Mouse (Mus musculus) thymus, adult 18-20 months (tissue): ENCODE results near the gene Mcrip1.
A peak's percentile ranks its signal among the peaks of the same experiment; 100 is the strongest.
"Not testable (repeated sequence)": the region's sequence is repeated elsewhere in the genome, so short reads cannot be mapped to it uniquely, and the experiment has no call there.

Experiments used
- DNase-seq, 2 experiments: peaks; one replicate each; pipeline ENCODE4 v3.0.0; 2022; ENCODE audit warnings: mixed read lengths in 2 of 2

Mcrip1 gene

DNA sequence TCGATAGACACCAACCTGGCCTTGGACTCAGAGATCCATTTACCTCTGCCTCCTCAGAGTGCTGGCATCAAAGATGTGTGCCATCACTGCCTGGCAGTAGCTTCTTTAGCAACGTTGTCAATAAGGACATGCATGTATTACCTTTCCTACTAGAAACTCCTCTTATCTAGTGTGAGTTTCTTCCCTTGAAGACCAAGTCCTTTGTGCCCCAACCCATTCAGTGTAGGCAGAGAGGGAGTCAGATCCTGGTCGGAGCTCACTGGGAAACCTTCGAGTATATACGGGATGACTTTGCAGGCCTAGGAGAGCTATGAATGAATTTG is 24.7 kb upstream of the Mcrip1 start:
- no peak for DNase-seq

DNA sequence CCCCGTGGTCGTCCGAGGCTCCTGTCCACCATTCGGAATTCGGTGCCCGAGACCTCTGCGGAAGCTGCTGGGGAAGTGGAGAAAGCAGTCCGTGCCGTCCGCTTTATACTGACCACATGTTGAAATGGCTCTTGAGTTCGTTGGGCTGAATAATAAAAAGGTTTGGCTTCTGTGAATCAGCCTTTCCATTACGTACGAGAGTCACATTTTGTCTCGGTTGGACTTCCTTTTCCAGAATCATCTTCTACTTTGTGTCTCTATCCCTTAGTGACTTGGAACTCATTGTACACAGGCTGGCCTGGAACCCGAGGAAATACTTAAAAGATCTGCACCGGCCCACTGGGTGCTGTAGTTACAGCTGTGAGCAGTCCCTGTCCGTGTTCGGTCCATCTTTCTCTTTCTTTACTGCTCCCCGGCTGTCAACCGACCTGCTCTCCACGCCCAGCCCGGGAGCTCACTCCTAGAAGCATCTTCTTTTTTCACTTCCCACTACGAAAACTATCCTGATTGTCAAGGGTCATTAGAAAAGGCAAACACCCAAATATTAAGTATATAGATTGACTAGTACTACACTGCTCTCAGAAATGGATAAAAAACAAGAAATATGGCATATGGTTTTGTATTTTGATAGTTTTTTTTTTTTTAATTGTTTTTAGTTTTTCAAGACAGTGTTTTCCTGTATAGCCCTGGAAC is 24.2 kb upstream of the Mcrip1 start:
- no peak for DNase-seq

DNA sequence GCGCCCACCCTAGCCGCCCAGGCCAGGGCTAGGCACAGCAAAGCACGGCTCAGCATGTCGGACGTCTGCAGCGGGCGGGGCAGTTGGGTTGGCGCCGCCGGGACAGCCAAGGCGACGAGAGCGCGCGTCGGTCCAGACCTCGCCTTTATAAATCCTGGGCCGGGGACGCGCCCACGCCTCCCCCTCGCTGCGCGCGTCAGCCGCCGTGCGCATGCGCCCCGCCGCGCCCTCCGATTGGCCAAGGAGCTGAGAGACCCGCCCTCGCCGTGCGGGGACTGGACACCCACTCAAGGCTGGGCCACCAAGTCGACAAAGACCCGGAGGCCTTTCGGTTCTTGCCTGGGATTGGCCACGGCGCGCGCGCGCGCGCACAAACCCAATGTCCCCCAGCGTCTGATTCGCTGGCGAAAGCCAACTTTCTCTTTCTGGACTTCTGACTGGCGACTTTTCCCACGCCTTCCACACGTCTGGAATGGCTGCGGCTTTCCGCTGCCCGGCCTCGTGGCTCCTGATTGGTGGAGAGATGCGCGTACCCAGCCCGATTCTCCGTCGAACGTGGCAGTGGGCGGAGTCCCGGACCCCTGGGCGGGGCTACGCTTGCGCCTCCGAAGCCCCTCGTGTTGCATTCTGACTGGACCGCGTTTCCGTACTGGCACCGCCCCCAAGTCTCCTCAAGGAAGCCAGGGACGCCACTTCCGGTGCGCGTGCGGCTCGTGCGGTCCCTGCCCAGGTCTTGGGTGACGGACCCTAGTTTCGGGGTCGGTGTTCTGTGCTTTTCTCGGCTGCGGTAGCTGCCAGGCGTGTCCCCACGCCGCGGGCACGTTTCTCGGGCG is 23.4 kb upstream of the Mcrip1 start, which contains the start of gene P4hb:
Gene P4hb (minus strand): TSS at position 502 of the 833 bp plus-strand sequence.
- peak; percentile 99 for DNase-seq

DNA sequence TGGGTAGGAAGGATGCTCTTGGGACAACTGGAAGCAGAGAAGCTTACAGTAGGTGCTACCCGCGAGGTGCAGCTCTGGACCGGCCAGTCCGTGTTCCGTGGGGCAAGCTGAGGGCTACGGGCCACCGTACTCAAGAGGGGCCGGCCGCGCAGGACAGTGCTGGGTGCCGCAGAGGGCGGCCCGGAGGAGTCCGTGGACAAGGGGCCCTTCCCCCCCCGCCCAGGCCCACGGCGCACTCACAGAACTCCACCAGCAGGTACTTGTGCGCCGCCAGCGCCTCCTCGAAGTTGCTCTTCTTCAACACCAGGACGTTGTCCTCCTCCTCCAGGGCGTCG is 22.9 kb upstream of the Mcrip1 start:
- DNase-seq: no peak

DNA sequence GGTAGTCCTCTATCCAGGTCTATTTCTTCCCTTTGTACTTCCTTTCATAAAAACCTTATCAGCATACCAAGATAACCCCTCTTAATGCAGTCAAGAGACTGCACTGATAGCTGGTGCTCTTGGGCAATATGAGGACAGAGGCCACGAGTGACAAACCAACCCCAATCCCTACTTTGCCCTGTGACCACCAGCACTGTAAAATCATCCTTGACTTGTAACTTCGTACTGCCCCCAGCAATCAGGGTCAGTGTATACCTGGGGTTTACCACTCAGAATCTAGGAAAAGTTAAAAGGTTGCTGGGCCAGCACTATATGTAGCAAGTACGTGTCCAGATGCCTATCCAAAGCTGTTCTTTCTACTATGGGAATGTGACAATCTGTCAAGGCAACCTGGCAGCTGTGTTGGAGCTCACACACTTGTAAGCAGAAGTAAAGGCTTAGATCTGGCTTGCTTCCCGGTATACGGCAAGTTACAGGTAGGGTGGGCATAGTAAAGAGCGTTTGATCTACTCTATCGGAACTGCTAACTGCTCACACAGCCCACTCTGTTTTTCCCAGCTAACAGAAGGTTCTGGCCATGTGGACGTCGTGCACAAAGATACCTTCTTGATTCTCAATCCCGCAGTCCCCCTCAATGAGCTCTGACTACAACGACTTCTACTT is 22.4 kb upstream of the Mcrip1 start:
- DNase-seq: no peak

DNA sequence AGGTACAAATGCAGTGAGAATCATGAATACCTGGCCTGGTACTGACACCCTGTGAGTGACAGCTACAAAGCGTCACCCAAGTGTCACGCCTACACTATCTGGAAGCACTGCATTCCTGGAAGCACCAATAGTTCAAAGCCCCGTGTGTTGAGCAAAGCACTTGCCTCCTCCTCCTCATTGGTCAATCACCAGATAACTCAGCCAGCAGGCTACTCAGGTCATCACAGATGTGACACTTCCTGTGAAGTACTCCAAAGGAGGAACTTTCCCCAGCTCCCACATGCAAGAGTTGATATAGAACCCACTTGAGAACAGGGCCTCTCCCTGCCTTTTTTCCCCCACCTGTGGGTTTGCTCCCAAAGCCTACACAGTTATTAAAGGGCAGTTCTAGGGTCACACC is 21.6 kb upstream of the Mcrip1 start:
- DNase-seq: no peak

DNA sequence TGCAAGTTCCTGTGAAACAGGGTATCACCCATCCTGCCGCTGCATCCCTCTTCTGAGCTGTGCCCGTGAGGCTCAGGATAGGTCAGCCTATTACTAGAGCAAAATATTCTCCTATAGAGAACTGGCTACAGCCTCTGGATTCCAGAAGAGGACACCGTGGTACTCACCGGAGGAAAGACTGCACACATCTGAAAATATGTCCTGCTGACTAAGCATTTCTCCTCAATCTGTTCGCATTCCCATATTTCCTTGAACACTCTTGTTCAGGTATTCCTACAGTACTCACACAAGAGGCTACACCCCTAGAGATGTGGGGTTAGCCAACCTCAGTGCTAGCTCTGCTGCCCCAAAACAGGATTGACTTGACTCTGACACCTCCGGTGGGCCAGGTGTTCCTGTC is 18.8 kb upstream of the Mcrip1 start:
- DNase-seq: no peak

DNA sequence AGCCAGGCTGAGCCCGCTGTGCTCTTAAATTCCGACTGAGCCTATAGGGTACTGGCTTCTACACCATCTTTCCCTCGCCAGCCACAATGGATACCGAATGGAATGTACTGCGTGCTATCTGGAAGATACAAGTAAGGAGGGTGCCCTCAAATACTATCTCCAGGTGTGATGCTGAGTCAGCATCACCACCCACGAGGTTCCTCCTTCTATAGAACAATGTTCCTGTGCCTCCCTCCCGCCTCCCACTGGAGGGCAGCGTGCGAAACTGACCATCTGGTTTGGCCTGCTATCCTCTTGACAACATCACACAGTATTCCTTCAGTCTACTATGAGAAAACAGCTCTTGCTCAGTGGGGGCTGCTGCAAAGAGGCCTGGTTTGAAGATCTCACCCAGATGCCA is 15.6 kb upstream of the Mcrip1 start:
- no peak for DNase-seq

DNA sequence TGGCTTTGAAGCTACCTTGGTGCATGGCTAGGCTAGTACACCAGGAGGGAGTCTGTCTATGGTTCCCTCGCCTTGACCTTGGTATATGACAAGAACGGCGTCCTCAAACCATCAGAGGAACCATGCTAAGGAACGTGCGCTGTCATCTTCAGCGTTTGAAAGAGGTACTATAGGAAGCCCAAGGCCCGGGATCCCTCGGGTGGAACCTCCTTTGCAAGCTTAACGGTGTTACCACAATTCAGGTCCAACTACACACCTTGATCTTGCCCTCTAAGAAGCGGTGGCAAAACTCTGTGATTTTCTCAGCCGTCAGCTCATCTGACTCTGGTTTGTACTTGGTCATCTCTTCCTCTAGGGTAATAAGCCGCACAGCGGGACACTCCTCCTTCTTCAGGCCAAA is 13.4 kb upstream of the Mcrip1 start:
- no peak for DNase-seq

DNA sequence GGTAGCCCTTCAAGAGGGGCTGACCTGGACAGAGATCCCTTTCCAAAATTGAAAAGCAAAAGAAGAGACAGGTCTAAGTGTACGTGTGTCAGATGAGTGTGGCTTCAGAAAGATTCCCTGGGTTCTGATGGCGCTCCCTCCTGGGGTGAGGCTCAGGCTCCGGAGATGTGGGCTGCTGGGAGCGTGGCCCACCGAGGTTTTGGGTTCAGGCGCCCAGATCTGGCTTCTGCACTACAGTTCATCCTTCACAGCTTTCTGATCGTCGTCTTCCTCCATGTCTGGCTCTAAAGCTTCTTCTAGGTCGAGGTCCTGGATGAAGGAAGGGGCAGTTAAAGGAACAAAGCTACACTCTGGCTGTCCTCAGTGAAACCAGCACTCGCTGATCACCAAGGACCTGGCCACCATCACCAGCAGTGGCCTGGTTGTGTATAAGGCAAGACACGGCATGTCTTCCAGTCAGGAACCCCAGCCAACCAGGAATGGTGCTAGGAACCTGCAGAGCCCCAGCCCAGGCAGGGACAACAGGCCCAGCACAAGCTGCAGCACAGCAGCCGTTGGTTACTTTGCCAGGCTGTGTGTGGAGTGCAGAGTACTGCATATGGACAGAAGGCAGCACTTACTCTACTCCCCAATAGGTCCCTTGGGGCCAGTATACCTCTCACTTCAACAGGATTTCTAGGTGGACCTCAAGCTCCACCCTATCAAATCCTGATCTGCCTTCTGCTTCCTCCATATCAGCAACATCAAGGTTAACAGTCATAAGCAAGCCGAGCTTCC is 11.6 kb upstream of the Mcrip1 start:
- DNase-seq: no peak

DNA sequence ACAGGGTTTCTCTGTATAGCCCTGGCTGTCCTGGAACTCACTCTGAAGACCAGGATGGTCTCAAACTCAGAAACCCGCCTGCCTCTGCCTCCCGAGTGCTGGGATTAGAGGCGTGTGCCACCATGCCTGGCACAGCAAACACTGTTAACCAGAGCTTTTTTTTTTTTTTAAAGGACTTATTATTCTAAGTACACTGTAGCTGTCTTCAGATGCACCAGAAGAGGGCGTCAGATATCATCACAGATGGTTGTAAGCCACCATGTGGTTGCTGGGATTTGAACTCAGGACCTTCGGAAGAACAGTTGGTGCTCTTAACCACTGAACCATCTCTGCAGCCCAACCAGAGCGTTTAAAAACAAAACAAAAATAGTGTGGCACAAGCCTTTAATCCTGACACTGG is 9.3 kb upstream of the Mcrip1 start:
- DNase-seq: not testable (repeated sequence)

DNA sequence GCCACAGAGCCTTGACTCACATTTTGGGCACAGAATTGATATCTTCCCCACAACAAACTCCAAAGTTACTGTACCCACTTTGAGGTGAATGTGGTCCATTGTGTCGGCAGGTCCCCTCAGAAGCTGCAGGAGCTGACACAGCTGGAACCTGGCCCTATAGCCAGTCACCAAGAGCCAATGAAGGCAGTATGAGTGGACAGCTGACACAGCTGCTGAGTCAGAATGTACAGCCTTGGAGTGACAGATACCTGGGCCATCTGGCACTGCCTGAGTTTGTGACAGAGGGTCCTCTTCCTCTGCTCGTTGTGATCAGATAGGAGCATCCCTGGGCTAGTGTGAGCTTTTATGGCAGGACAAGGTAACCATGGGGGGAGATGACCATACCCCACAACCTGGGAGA is 5.7 kb upstream of the Mcrip1 start:
- DNase-seq: no peak

DNA sequence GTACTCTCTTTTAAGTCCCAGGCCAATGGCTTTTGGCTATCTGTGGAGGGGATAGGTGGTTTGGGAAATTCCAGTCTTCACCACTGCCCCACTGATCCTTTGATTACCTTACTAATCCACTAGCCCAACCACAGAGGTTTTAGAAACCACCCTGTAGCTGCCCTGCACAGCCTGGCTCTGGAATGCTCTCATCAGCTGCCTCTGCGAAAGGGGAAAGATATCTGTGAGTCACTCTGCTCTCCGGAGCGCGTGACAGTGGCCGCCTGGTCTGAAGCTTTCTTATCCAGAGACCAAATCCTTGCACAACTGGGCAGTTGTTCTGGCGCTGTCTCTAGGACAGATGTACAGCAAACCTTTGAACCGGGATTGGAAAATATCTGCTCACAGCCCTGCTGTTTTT is 5.3 kb upstream of the Mcrip1 start:
- no peak for DNase-seq

DNA sequence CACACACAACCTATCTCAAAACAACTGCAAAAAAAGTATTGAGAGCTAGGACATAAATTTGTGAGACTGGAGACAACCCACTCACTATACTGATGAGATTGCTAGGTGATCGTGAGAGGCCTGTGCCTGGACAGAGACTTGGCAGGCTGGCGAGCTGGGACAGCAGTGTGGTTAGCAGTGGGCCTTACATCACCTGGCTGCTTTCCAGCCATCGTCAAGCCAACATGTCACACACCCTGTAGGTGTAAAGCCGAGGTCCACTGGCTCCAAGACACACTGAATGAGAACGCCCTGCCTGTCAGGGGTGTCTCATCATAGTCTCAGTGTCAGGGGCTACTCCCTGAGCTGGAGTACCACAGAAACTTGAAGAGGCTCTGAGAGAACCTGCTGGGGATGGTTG is 3.2 kb upstream of the Mcrip1 start:
- no peak for DNase-seq

DNA sequence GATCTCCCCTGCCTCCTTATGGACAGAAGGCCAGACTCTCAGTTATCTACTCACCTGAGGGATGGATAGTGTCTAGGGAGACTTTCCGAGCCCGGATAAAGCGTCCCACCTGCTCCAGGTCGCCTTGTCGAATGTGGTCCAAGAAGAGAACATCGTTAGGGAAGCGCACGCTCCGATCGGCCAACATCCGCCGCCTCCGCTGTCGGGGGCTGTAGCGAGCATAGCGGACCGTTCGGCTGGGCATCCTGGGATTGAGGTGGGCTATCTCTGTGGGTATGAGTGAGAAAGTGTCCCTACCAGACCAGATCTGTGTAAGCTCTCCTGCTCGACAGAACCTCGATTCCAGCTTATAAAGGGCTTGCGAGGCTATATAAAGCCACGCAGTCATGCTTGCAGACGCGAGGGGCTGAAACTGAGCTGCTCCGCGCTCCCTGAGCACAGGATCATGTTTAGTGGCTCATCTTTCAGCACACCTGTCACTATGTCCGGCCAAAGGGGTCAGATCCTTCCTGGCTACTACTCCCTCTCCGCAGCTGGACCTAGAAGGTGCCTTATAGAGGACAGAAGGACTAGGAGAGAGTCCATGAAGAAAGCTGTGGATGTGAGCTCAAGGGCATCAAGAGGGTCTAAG is 1.4 kb upstream of the Mcrip1 start, which contains the start of gene Ppp1r27:
Gene Ppp1r27 (minus strand): TSS at position 323 of the 631 bp plus-strand sequence.
- no peak for DNase-seq

DNA sequence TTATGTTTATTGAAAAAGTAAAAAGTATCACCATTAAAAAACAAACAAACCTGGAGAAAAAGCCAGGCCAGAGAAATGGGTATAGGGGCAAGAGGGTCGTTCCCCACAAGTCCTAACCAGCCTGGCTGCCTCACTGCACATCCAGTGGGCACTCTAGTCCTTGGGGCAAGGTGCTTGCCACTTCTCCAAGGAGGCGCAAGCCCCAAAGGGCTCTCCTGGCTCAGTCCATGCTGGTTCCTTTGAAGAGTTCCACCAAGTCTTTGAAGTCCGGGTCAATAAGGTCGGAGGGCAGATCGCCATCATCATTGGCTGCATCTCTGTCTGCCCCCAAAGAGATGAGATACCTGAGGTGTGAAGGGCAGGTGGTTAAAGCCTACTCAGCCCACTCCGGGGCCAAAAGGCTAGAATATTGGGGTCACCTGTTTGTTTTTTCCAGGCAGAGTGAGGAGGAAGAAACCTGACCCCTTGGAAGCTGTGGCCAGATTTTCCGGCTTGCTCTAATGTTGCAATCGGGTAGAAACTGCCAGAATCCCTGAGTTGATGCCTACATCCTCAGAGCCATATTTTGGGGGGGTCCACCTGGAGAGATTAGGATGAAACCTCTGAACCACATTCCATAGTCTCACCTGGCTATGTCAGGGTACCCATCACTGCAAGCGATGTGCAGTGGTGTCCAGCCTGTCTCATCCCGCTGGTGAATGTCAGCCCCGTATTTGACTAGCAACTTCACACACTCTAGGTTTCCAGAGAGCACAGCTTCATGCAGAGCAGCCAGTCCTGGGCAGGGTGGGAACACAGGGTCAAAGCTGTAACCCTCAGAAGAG is 671 bp upstream of the Mcrip1 start:
- peak in 1 of 2 experiments; percentile 25 for DNase-seq

DNA sequence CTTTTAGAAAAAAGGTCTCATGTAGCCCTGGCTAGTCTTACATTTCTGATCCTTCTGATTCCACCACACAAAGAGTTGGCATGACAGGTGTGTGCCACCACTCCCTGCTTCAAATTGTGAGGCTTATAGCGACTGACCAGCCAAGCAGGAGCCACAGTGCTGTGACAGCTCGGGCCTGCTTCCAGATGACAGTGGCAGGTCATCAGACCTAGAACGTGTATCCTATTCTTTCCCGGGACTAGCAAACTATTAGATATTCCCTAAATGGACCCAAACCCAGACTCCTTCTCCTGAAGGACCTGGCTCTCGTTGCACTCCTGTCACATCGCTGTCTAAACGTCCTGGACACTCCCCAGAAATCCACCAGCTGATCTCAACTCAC is 750 bp downstream of the Mcrip1 start:
- DNase-seq: no peak

DNA sequence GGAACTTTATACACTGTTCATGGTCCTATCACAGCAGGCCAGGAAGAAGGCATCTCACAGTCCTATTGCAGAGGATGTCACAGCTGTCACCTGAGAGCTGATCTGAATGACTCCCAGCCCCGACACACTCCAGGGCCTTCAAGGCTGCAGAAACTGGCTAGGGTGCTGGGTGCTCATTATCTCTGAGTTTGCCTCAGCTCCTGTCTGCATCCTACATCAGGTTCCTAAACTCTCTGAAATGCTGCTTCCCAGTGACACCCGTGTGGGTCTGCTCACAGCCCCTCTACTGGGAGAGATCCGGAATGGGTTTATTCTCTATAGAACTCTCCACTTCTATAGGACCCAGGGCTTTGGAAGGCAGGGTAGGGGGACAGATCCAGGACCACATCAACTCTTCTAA is 1.3 kb downstream of the Mcrip1 start:
- no peak for DNase-seq

DNA sequence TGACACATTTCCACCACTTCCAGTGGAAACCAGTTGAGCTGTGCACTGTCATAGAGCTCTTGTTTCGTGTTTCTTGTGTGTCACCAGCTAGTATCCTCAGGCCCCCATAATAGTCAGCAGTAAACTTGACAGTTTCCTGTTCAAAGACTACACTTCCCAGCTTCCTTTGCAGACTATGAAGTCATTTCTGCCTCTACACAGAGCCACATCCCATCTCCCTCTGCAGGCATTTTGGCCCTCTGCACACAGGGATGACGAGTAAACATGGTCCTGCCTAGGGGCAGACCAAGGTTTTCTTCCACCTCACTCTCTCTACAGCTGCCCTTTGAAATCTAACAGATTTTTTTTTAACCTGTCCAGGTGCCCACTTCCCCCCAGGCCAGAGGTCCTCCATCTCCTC is 2.1 kb downstream of the Mcrip1 start:
- no peak for DNase-seq

DNA sequence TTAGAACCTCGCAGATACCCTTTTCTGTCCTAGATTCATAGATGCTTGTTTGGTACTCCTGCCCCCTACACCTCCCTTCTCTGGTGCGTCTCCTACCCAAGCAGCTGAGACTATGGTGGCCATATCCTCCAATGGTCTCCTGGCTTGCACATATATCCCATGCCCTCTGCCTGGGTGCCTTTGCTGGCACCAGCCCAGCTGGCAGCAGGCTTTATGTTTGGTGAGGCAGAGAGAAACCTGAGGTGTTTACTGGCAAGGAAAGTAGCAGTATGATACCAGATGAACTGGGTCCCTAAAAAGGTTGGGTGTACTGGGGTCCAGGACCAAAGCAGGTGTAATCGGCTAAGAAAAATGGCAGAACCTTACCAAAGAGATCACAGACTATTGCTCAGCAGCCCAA is 3.6 kb downstream of the Mcrip1 start:
- DNase-seq: no peak

DNA sequence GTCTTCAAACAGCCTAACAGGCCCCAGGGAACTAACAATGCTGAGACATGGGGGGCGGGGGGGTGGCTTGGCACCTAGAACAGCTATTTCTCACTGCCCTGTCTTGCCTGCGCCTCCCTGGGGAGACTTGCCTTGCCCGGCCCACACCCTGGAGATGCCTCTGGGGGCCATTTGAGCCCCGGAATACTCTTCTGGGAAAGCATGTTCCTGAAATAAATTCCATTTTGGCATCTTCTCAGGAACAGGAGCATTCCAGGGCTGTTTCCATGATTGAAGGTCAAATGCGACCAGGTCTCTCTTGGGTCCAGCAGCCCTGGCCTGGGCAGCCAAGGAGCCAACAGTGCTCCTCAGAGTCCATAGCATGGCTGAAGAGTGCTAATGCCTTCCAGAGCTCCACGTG is 7.2 kb downstream of the Mcrip1 start:
- no peak for DNase-seq

DNA sequence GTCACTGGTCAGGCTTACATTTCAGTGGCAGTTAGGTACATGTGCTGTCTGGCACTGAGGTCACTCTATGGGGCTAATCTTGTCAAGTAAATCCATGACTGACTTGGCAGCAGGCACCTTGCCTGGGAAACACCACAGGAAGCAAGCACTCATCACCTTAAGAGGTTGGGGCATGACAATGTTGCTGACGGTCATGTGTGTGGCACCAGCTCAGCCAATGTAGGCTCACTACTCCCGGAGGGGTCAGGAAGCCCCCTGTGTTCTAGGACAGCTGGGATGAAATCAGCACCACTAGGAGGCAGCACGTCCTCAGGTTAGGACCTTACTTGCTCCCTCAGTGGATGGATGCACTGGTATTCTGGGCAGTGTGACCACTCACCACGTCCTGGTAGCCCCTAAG is 7.6 kb downstream of the Mcrip1 start:
- no peak for DNase-seq
